Comparison of ENCODE assay signal across 16 mouse cellular contexts in the genomic region with DNA sequence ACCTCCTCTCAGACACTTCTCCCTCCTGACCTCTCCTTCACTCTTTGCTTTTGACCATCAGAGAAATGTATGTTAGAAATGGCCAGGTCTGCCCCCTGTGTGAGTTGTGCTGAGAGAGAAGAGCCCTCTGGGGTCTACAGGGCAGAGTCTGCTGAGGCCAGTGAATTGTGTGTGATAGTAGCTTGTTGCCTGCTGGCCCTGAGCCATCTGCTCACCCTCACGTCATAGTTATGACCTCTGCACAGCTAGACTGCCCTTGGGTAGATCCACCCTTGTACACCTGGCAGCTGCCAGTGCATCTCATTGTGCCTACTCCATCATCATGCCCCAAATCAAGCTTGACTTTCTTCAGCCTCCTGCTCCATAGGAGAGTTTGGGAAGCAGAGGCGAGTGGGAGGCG.
A peak's percentile ranks its signal among the peaks of the same experiment; 100 is the strongest.
DNase-seq lines count a peak whose midpoint lies in the region; ATAC-seq and TF ChIP-seq lines count a peak whose summit lies in the region.
"Had no signal": no experiment of that assay in that cellular context is flagged by ENCODE, and none has a peak within 500 bp of the region (broad histone marks: within the 10 kb centered on the region; RNA-seq: fewer than 3 reads in every experiment).

No protein-coding gene starts in this region.

- H3K79me2 ChIP-seq in myocyte (ENCODE audit: control insufficient read depth, insufficient read depth), result no peaks in the 10 kb centered on the region

- no peak overlapping the region for H3K9ac ChIP-seq in forebrain, embryonic 14.5 days (ENCODE audit: low read length)
- no peak overlapping the region for H3K9ac ChIP-seq in forebrain, embryonic 12.5 days
- H3K9ac ChIP-seq in midbrain, embryonic 15.5 days, result no peak overlapping the region
- H3K9ac ChIP-seq in midbrain, embryonic 13.5 days (replicated peaks), result no peak overlapping the region
- H3K9ac ChIP-seq: embryonic facial prominence, embryonic 15.5 days; kidney, embryonic 15.5 days; neural tube, embryonic 12.5 days had no signal

- no peak overlapping the region for H3K4me3 ChIP-seq in forebrain, embryonic 14.5 days (ENCODE audit: low read depth, low read length)
- no peak overlapping the region for H3K4me3 ChIP-seq in forebrain, embryonic 12.5 days (replicated peaks)
- no peak overlapping the region for H3K4me3 ChIP-seq in midbrain, embryonic 15.5 days
- no peak overlapping the region for H3K4me3 ChIP-seq in midbrain, embryonic 13.5 days (replicated peaks)
- no peak overlapping the region for H3K4me3 ChIP-seq in limb, embryonic 10.5 days
- no peak overlapping the region for H3K4me3 ChIP-seq in myocyte
- H3K4me3 ChIP-seq: embryonic facial prominence, embryonic 15.5 days; kidney, embryonic 15.5 days; megakaryocyte, embryonic 14.5 days; neural tube, embryonic 12.5 days had no signal

- H3K27me3 ChIP-seq in forebrain, embryonic 14.5 days (replicated peaks; ENCODE audit: control insufficient read depth, insufficient read depth, low read length), result no peaks in the 10 kb centered on the region
- no peaks in the 10 kb centered on the region for H3K27me3 ChIP-seq in forebrain, embryonic 12.5 days
- H3K27me3 ChIP-seq in midbrain, embryonic 15.5 days (replicated peaks), result no peaks in the 10 kb centered on the region
- H3K27me3 ChIP-seq in midbrain, embryonic 13.5 days, result no peaks in the 10 kb centered on the region
- no peaks in the 10 kb centered on the region for H3K27me3 ChIP-seq in limb, embryonic 10.5 days (ENCODE audit: low read depth, poor library complexity, severe bottlenecking)
- no peaks in the 10 kb centered on the region for H3K27me3 ChIP-seq in myocyte (ENCODE audit: control insufficient read depth, insufficient read depth, insufficient read length)
- H3K27me3 ChIP-seq: embryonic facial prominence, embryonic 15.5 days; kidney, embryonic 15.5 days; neural tube, embryonic 12.5 days had no signal

- no peak for DNase-seq in forebrain, embryonic 14.5 days (ENCODE audit: low spot score)
- DNase-seq in limb, embryonic 10.5 days (ENCODE audit: low spot score), result no peak
- DNase-seq in right cerebral cortex, postnatal 25 days, result no peak
- DNase-seq: B cell, adult 2 months; lung, postnatal 10 days; right cerebral cortex, postnatal 4 days; thymus, adult 18-20 months had no signal

- H3K4me2 ChIP-seq in forebrain, embryonic 14.5 days (ENCODE audit: low read length), result no peak overlapping the region
- no peak overlapping the region for H3K4me2 ChIP-seq in forebrain, embryonic 12.5 days
- H3K4me2 ChIP-seq in midbrain, embryonic 15.5 days, result no peak overlapping the region
- no peak overlapping the region for H3K4me2 ChIP-seq in midbrain, embryonic 13.5 days (replicated peaks)
- H3K4me2 ChIP-seq in myocyte (ENCODE audit: low read depth), result no peak overlapping the region
- H3K4me2 ChIP-seq: embryonic facial prominence, embryonic 15.5 days; kidney, embryonic 15.5 days; neural tube, embryonic 12.5 days had no signal

- no peak for ATAC-seq in forebrain, embryonic 14.5 days
- ATAC-seq in forebrain, embryonic 12.5 days (ENCODE audit: low FRiP score), result no peak
- peak; percentile 9; the same call in 1 of the 2 replicates for ATAC-seq in midbrain, embryonic 15.5 days (replicated peaks)
- no peak for ATAC-seq in midbrain, embryonic 13.5 days
- ATAC-seq in inflammation-experienced regulatory T-cells, adult 6 months, result no peak

- TF ChIP-seq POLR2A in myocyte (IDR thresholded peaks at IDR 0.05; ENCODE audit: insufficient read length, low read depth), result no peak

- 86% methylated on average over 3 of the region's 3 CpGs for WGBS in forebrain, embryonic 14.5 days
- 77% methylated on average over 3 of the region's 3 CpGs for WGBS in forebrain, embryonic 12.5 days
- WGBS in midbrain, embryonic 15.5 days, result 68% methylated on average over 3 of the region's 3 CpGs
- 85% methylated on average over 3 of the region's 3 CpGs for WGBS in midbrain, embryonic 13.5 days
- WGBS in limb, embryonic 10.5 days, result 94% methylated on average over 3 of the region's 3 CpGs

- no peaks in the 10 kb centered on the region for H3K9me3 ChIP-seq in forebrain, embryonic 14.5 days (replicated peaks; ENCODE audit: control insufficient read depth, low read length)
- no peaks in the 10 kb centered on the region for H3K9me3 ChIP-seq in forebrain, embryonic 12.5 days
- H3K9me3 ChIP-seq in midbrain, embryonic 15.5 days, result no peaks in the 10 kb centered on the region
- H3K9me3 ChIP-seq in midbrain, embryonic 13.5 days, result no peaks in the 10 kb centered on the region
- no peaks in the 10 kb centered on the region for H3K9me3 ChIP-seq in limb, embryonic 10.5 days (replicated peaks)
- H3K9me3 ChIP-seq: embryonic facial prominence, embryonic 15.5 days; kidney, embryonic 15.5 days; megakaryocyte, embryonic 14.5 days; neural tube, embryonic 12.5 days had no signal

- H3K36me3 ChIP-seq in forebrain, embryonic 14.5 days (ENCODE audit: control insufficient read depth, insufficient read depth, low read length), result no peaks in the 10 kb centered on the region
- H3K36me3 ChIP-seq in forebrain, embryonic 12.5 days (replicated peaks), result 0 out of 2 replicates have a peak, but pooled peaks cover 2% of the 10 kb centered on the region
- H3K36me3 ChIP-seq in midbrain, embryonic 15.5 days (replicated peaks), result no peaks in the 10 kb centered on the region
- no peaks in the 10 kb centered on the region for H3K36me3 ChIP-seq in midbrain, embryonic 13.5 days
- peaks cover 38% of the 10 kb centered on the region for H3K36me3 ChIP-seq in limb, embryonic 10.5 days
- peaks cover 80% of the 10 kb centered on the region for H3K36me3 ChIP-seq in myocyte (ENCODE audit: control insufficient read depth, insufficient read depth)
- H3K36me3 ChIP-seq: neural tube, embryonic 12.5 days had no signal

- peaks cover 5% of the 10 kb centered on the region; the same call in 1 of the 2 replicates for H3K4me1 ChIP-seq in forebrain, embryonic 14.5 days (ENCODE audit: control insufficient read depth, insufficient read depth, low read length)
- H3K4me1 ChIP-seq in forebrain, embryonic 12.5 days, result no peaks in the 10 kb centered on the region; the same call in 1 of the 2 replicates
- peaks cover 12% of the 10 kb centered on the region; the same call in 1 of the 2 replicates for H3K4me1 ChIP-seq in midbrain, embryonic 15.5 days
- H3K4me1 ChIP-seq in midbrain, embryonic 13.5 days (replicated peaks), result peaks cover 6% of the 10 kb centered on the region
- peaks cover 10% of the 10 kb centered on the region for H3K4me1 ChIP-seq in limb, embryonic 10.5 days
- H3K4me1 ChIP-seq: embryonic facial prominence, embryonic 15.5 days; kidney, embryonic 15.5 days; megakaryocyte, embryonic 14.5 days; neural tube, embryonic 12.5 days had no signal

- H3K27ac ChIP-seq in forebrain, embryonic 14.5 days (ENCODE audit: low read depth, low read length), result peak overlapping the region; percentile 59; the same call in 1 of the 2 replicates
- H3K27ac ChIP-seq in forebrain, embryonic 12.5 days, result no peak overlapping the region
- peak overlapping the region; percentile 42 for H3K27ac ChIP-seq in midbrain, embryonic 15.5 days
- no peak overlapping the region for H3K27ac ChIP-seq in midbrain, embryonic 13.5 days
- peak overlapping the region; percentile 38; the same call in 1 of the 2 replicates for H3K27ac ChIP-seq in limb, embryonic 10.5 days
- H3K27ac ChIP-seq: embryonic facial prominence, embryonic 15.5 days; kidney, embryonic 15.5 days; neural tube, embryonic 12.5 days had no signal

- H3ac ChIP-seq in myocyte (ENCODE audit: control insufficient read depth, insufficient read length), result no peak overlapping the region

TF ChIP-seq in myocyte, 11 proteins besides CTCF, POLR2A, EP300 and RAD21:
- TF ChIP-seq POLR2AphosphoS2 (IDR thresholded peaks at IDR 0.05; ENCODE audit: insufficient read length, low read depth), result peak; percentile 10
- no peak for TF ChIP-seq USF1 (IDR thresholded peaks at IDR 0.05; ENCODE audit: low read depth)

Comparison
In these comparisons a context has a peak if more than half of its experiments do, and no peak if none do; other contexts are left out.
1. H3K27ac ChIP-seq: peak in forebrain, embryonic 14.5 days (single experiment), midbrain, embryonic 15.5 days (single experiment) and limb, embryonic 10.5 days (single experiment); none in forebrain, embryonic 12.5 days (single experiment) and midbrain, embryonic 13.5 days (single experiment).